Mouse (Mus musculus) spleen, adult 2 months (tissue): ENCODE results near the gene Mlh3.

Experiments
- CTCF ChIP-seq: fragments of 200-500 bp; IDR thresholded peaks from 2 replicates; pipeline ENCODE4 v1.5.1; 2011; ENCODE audit warnings: mild to moderate bottlenecking, inconsistent platforms; ENCODE audit not compliant: insufficient read depth, insufficient read length, insufficient replicate concordance; ENCODE audit errors: extremely low read depth
- POLR2A ChIP-seq: fragments of 200-500 bp; IDR thresholded peaks from 2 replicates; pipeline ENCODE4 v1.6.1; 2011; ENCODE audit warnings: low read depth, low read length, inconsistent platforms

DNA sequence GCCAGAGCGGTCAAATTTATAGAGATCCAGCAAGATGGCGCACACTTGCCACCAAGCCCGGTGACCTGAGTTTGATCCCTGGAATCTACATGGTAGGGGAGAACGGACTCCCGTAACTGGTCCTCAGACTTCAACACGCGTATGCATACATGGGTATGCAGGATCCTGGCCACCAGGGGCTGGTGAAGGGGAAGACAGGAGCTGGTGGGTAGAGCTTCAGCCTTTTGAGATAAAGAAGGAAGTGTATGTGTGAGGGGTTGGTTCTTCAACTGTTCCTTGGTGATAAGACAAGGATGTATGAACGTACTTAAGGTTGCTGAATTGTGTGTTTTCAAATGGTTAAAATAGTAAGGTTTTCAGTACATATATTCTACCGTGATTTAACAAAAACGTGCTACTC lies 8.5 kb upstream of the Mlh3 start:
- TF ChIP-seq POLR2A (no peak), CTCF (no peak)
